Mouse (Mus musculus): ENCODE data around the gene A630095N17Rik.

GRCm38 (mm10) chr1:75214442-75214841, 17.5 kb downstream of the A630095N17Rik start:
- TF ChIP-seq USF1 (IDR thresholded peaks at IDR 0.05; ENCODE audit: low read depth, low read length): no peak
- no peak for TF ChIP-seq CTCF (conservative IDR thresholded peaks at IDR 0.05 in 1 of 2, IDR thresholded peaks at IDR 0.05 in 1 of 2; ENCODE audit: low read depth in 2 of 2, low read length in 2 of 2)
- no peak for TF ChIP-seq SMC3 (IDR thresholded peaks at IDR 0.05; ENCODE audit: low read depth, low read length)
- no peak for TF ChIP-seq EP300 (IDR thresholded peaks at IDR 0.05; ENCODE audit: low read length)
- no peak for TF ChIP-seq SIN3A (IDR thresholded peaks at IDR 0.05; ENCODE audit: low read length)
- TF ChIP-seq TBP (conservative IDR thresholded peaks at IDR 0.05; ENCODE audit: low read depth, low read length): no peak
- TF ChIP-seq POLR2A (IDR thresholded peaks at IDR 0.05; ENCODE audit: low read depth, low read length): no peak
- TF ChIP-seq MAX (IDR thresholded peaks at IDR 0.05; ENCODE audit: low read length): no peak
